Mouse (Mus musculus): Measurements from ENCODE around the gene Snrpa.

Snrpa gene

GRCm38 (mm10) chr7:27195681-27196611 is at the start of gene Snrpa, which contains the start of gene BC024978:
Snrpa (minus strand) TSS chr7:27196271.
BC024978 (plus strand) TSS chr7:27195781.
- DNase-seq, result peak; percentile 91 to 96

DNA sequence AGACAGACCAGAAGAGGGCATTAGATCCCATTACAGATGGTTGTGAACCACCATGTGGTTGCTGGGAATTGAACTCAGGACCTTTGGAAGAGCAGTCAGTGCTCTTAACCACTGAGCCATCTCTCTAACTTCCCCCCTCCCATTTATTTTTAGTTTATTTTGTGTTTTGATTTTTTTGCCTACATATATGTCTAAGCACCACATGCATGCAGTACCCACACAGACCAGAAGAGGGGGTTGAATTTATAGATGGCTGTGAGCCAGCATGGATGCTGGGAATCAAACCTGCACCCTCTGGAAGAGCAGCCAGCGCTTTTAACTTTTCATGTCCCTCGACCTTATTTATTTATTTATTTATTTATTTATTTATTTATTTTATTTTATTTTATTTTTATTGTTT is 48.0 kb upstream of the Snrpa start:
- peak in 1 of 2 experiments; percentile 39 for DNase-seq

- DNase-seq, result no peak
Observed at GRCm38 (mm10) chr7:27243211-27243610, 47.1 kb upstream of the Snrpa start.

- DNase-seq, result no peak
Observed at GRCm38 (mm10) chr7:27238568-27238967, 42.5 kb upstream of the Snrpa start.

DNA sequence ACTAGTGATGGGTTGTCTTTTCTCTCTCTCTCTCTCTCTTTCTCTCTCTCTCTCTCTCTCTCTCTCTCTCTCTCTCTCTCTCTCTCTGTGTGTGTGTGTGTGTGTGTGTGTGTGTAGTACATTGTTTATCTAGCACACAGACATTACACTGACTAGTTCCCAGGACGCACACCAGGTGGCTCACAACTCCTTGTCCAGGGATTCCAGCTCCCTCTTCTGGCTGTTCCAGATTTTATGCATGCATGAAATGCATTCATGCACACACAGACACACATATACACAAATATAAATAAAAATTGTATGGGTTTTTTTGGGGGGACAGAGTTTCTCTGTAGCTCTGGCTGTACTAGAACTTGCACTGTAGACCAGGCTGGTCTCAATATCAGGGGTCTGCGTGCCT is 41.5 kb upstream of the Snrpa start:
- DNase-seq, result no peak

GRCm38 (mm10) chr7:27235726-27236125 is 39.7 kb upstream of the Snrpa start:
- DNase-seq, result no peak

DNA sequence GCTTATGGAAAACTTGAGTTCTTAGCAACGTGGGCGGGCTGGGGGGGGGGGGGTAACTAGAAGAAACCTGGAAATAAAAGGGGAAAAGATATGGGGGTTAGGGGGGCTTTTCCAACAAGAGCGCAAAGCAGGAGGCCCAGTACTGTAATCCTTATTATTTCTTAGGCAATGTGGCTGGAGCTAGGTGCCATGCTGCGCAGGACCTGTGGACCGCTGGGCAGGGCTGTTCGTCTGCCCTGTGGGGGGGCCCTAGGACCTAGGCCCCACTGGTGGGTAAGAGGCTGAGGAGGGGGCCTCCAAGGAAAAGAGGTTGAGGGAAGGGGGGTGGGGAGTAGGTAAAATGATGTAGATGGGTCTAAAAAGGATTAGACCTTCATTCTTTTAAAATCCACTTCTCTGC is 37.2 kb upstream of the Snrpa start:
- DNase-seq, result no peak

DNA sequence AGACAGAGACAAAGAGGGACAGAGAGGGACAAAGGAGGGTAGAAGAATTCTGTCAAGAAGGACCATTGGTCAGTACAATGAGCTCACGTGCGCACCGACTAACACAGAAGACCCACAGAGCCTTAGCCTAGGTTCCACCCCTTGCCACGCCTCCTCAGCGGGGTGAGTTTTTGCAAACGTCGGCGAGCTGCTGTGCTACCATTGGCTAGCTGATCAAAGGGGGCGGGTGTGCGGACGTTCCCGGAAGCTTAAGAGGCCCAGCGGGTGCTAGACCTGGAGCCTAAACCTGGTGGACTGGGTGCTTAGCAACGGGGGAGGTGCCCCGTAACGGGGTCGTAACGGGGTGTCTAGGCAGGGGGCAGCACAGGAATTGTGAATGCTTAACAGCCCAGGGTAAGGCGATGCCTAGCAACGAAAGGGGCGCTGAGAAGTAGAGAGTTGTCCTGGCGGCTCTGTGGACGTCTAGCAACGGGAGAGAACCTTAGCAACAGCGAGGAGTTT is 36.8 kb upstream of the Snrpa start, which contains the start of gene Coq8b:
Coq8b (plus strand) TSS at position 243 of the 501 bp plus-strand sequence.
- DNase-seq, result peak; percentile 90 to 93

GRCm38 (mm10) chr7:27231693-27232331 is 35.7 kb upstream of the Snrpa start:
- peak in 1 of 2 experiments; percentile 43 for DNase-seq

DNA sequence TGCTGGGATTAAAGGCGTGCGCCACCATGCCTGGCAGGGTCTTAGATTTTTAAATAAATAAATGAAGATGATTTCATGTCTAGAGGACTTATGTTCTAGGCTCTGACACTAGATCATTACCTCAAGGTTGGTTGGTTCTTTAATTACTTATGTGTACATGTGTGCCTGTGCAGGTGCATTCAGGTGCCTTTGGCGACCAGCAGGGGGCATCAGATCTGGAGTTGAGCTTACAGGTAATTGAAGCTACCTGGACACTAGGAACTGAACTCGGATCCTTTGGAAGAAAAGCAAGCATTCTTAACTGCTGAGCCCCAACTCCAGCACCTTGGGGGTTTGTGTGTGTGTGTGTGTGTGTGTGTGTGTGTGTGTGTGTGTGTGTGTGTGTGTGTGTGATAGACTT is 34.7 kb upstream of the Snrpa start:
- DNase-seq, result peak in 1 of 2 experiments; percentile 42

DNA sequence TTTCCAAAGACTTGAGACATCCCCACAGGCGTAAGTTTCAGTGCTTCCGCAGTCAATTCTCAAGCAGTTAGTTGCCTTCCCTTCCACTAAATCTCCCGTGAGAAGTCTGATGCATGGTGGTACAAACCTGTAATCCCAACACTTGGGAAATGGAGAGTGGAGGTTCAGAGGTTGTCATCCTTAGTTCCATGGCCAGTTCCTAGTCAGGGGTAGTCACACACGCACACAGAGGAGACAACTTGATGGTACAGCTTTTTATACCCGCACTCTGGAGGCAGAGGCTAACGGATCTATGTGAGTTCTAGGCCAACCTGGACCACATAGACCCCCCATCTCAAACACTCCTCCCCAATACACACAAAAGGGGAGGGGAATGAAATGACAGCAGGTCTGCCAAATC is 32.8 kb upstream of the Snrpa start:
- no peak for DNase-seq

DNA sequence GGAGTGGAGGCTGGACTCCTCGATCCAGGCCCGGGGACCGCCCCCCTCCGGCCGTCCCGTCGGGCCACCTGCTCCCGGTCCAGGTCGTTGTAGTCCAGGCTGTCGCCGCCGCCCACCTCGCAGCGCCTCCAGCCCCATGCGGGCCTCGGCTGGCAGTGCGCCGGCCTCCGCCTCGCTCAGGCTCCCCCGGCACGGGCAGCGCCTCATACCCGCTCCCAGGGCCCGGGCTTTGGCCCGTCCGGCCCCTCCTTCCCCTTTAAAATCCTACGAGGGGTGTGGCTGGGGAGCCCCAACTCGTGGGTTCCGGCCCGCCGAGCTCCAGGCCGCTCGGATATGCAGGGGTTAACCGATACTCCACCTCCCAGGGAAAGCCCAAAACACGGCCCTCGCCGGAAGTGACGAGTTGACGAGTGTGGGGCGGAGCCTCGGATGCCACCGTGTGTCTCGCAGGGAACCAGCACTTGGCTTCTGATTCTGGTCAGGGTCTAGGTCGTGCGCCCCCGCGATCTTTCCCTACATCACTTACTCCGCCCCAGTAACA is 32.3 kb upstream of the Snrpa start, which contains the start of gene Itpkc:
Itpkc (minus strand) TSS at position 381 of the 541 bp plus-strand sequence.
- peak; percentile 90 to 92 for DNase-seq

- DNase-seq, result peak in 1 of 2 experiments; percentile 71
Observed at GRCm38 (mm10) chr7:27227676-27228075, 31.6 kb upstream of the Snrpa start.

DNA sequence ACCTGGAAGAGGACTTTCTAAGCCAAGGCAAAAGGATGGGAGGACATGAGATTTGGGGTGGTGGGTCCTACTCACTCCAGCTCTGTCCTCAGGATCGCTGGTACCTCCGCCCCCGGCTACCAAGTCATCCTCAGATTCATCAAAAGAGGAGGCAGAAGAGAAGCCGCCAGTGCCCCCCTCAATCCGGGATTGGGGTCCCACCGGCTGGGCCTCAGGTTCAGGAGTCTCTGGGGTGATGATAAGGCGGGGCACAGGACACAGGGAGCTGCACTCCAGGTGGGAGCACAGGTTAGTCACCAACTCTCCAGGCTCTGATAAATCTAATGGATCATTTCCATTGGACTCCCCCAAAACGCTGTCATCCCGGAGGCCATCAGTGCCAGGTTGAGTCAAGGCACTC is 31.2 kb upstream of the Snrpa start:
- peak in 1 of 2 experiments; percentile 39 for DNase-seq

- peak; percentile 38 to 55 for DNase-seq
Observed at GRCm38 (mm10) chr7:27224877-27225575, 29.0 kb upstream of the Snrpa start.

- DNase-seq, result no peak
Observed at GRCm38 (mm10) chr7:27222538-27222937, 26.5 kb upstream of the Snrpa start.

DNA sequence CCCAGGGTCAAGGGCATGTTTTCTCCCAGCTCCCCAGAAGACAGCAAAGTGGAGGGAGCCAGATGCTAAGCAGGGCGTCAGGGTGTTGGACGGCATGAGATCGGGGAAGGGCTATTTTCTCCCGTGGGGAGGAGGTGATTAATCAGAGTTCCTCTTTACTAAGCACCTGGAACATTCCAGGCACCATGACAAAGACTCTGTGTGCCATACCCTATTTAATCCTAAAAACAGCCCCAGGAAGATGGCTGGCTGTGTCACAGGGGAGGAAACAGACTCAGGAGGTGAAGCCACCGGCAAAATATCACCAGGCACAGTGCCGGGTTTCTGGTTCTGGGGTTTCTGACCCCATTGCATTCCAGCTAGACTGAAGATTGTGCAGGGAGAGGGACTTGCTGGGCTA is 25.9 kb upstream of the Snrpa start:
- no peak for DNase-seq

GRCm38 (mm10) chr7:27219937-27220336 is 23.9 kb upstream of the Snrpa start:
- no peak for DNase-seq

DNA sequence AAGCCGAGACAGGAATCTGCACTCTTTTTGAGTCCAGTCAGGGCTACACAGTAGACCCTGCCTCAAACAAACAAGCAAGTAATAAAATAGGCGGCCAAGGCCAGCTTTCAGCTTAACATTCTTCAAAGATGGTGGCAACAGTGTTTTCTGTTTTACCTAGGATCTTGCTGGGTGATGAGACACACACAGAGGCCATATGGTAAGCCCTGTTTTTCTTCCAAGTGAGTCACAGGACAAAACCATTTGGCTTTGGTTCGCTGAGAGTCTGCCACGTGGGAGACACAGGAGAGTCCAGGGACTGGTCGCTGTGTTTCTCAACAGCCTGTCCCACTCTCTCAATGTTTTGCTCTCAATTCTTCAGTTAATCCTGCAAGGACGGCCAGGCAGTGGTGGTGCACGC is 22.5 kb upstream of the Snrpa start:
- DNase-seq, result peak; percentile 76 to 80

- peak; percentile 40 to 51 for DNase-seq
Observed at GRCm38 (mm10) chr7:27212626-27213025, 16.6 kb upstream of the Snrpa start.

GRCm38 (mm10) chr7:27203730-27204449 is 7.8 kb upstream of the Snrpa start:
- peak; percentile 64 to 73 for DNase-seq

DNA sequence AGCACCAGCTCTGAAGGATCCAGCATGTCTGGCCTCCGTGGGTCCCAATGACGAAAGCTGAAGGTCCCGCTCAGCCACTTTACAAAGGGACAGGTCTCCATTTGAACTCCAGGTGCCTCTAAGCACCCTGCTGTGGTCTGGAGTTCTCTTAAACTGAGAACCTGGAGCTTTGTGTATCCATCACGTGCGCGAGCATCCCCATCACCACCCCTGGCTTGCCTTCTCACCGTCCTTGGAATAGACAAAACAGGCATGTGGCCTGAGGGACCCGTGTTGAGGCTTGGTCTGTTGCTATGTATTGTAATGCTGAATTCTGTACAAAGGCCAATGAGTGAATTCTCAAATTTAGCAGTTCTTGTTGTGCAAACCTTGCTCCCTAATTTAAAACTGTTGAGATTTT is 2.7 kb upstream of the Snrpa start:
- DNase-seq, result no peak
